Mouse (Mus musculus) left cerebral cortex, postnatal 25 days (tissue): ENCODE results near the gene B4galt1. TPM values are rescaled to one million over a fixed set of nuclear protein-coding genes. Genes with fewer than 3 reads are reported as not detected.

Experiments
- DNase-seq, 2 experiments: peaks; one replicate each; pipeline ENCODE4 v3.0.0; 2022; ENCODE audit warnings: low spot score in 2 of 2, mixed read lengths in 1 of 2
- intact Hi-C: fragments of 180-260 bp; cut with DNase I; formaldehyde crosslinking; loops from one replicate; pipeline ENCODE4 v1.15.1; 2025
- total RNA-seq, 2 experiments: library from RNA; stranded (reverse); gene quantifications; 2 replicates each; pipeline ENCODE4 v1.2.3; 2021

B4galt1 gene
- total RNA-seq, 2 experiments from 2014 or later = 5.2 to 6.5 TPM

GRCm38 (mm10) chr4:40794320-40794719 is 59.5 kb downstream of the B4galt1 start:
- no peak for DNase-seq
- intact Hi-C loops = no loop called here

- DNase-seq = no peak
- intact Hi-C loops = no loop called here
These were observed 62.6 kb downstream of the B4galt1 start for GRCm38 (mm10) chr4:40791176-40791575.

GRCm38 (mm10) chr4:40786578-40786977 is 67.2 kb downstream of the B4galt1 start:
- DNase-seq = no peak
- intact Hi-C loops = no loop called here

- DNase-seq = no peak
- intact Hi-C loops = no loop called here
These were observed 68.1 kb downstream of the B4galt1 start for GRCm38 (mm10) chr4:40785620-40786166.

GRCm38 (mm10) chr4:40784556-40785169 is 69.1 kb downstream of the B4galt1 start:
- intact Hi-C loops = no loop called here
- DNase-seq = no peak

GRCm38 (mm10) chr4:40783049-40783448 is 70.8 kb downstream of the B4galt1 start:
- intact Hi-C loops = no loop called here
- no peak for DNase-seq

GRCm38 (mm10) chr4:40781797-40782495 is 71.9 kb downstream of the B4galt1 start:
- intact Hi-C loops = no loop called here
- DNase-seq = no peak

- no peak for DNase-seq
- intact Hi-C loops = no loop called here
These were observed 72.7 kb downstream of the B4galt1 start for GRCm38 (mm10) chr4:40781143-40781542.

- intact Hi-C loops = no loop called here
- no peak for DNase-seq
These were observed 75.1 kb downstream of the B4galt1 start for GRCm38 (mm10) chr4:40778656-40779055.

- intact Hi-C loops = no loop called here
- no peak for DNase-seq
These were observed 76.7 kb downstream of the B4galt1 start for GRCm38 (mm10) chr4:40777116-40777515.

- DNase-seq = no peak
- intact Hi-C loops = no loop called here
These were observed 77.4 kb downstream of the B4galt1 start for GRCm38 (mm10) chr4:40776416-40776815.

- DNase-seq = peak; percentile 48 to 62
- intact Hi-C loops = loop anchor here (1.0 to 5.0 kb wide), 2 partner anchors 78 to 132 kb away; partner anchors contain the start of gene B4galt1
These were observed 79.2 kb downstream of the B4galt1 start for GRCm38 (mm10) chr4:40774279-40775259.

- intact Hi-C loops = no loop called here
- no peak for DNase-seq
These were observed 93.9 kb downstream of the B4galt1 start for GRCm38 (mm10) chr4:40759876-40760275.

- peak; percentile 97 to 98 for DNase-seq
- intact Hi-C loops = loop anchor here (2.0 kb wide), 1 partner anchor 19 kb away; no protein-coding TSS in a partner anchor
These were observed 95.9 kb downstream of the B4galt1 start, which contains the start of gene Smu1 for GRCm38 (mm10) chr4:40757780-40758420. Gene Smu1, minus strand, starts transcription at chr4:40757923.

GRCm38 (mm10) chr4:40757157-40757779 is 96.5 kb downstream of the B4galt1 start:
- DNase-seq = no peak

More at GRCm38 (mm10) chr4:40757157-40757779, 96.5 kb downstream of the B4galt1 start:
- intact Hi-C loops = loop anchor here (2.0 kb wide), 1 partner anchor 18 kb away; no protein-coding TSS in a partner anchor
